Mouse (Mus musculus): ENCODE data around the gene Cbarp.

GRCm38 (mm10) chr10:80091527-80091926, 49.1 kb downstream of the Cbarp start:
- TF ChIP-seq CTCF (IDR thresholded peaks at IDR 0.05; ENCODE audit: extremely low read depth, insufficient read depth, low read length) (no peak), POLR2A (IDR thresholded peaks at IDR 0.05; ENCODE audit: extremely low read depth, insufficient read depth, low read length) (no peak)
